ENCODE assay signal across 11 mouse cellular contexts in the genomic region with DNA sequence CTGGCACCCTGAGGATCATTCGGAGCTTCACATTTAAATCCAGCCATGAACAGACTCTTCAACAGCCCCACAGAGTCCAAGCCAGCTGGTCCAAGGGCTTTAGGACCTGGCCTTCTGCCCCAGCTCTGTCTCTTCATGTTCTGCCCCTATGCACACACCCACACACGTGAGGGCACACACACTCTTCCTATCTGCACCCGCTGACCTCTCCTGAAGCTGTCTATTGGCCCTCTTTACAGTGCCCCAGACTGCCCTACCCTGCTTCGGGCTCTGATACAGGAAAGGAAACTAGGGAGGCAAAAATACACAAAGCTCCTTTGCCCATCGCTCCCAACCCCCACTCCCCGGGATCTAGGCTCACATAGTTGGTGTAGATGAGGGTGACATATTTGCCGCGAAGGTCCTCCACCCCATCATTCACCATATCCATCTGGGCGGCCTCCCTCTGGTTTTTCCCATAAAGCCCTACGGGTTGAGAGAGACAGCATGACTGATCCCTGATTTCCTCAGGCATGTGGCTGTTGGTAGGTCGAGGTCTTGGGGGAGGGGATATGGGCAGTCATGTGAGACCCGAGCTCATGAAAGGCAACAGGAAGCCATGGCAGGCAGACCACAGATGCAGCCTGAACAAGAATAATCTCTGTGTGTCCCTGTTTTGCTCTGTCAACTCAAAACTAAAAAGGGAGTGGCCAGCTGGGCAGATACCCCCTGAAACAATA. TPM values are rescaled to one million over a fixed set of nuclear protein-coding genes. Genes with fewer than 3 reads are reported as not detected.
DNase-seq lines count a peak whose midpoint lies in the region; ATAC-seq lines count a peak whose summit lies in the region.
"Had no signal": no experiment of that assay in that cellular context is flagged by ENCODE, and none has a peak within 500 bp of the region (broad histone marks: within the 10 kb centered on the region; RNA-seq: fewer than 3 reads in every experiment).

No protein-coding gene starts in this region.

- WGBS in forebrain, embryonic 10.5 days: 81% methylated on average over 12 of the region's 12 CpGs
- 85% methylated on average over 12 of the region's 12 CpGs for WGBS in forebrain, embryonic 16.5 days
- 68% methylated on average over 12 of the region's 12 CpGs for WGBS in hindbrain, embryonic 13.5 days

- H3K4me2 ChIP-seq in forebrain, embryonic 16.5 days (ENCODE audit: low read length): no peak overlapping the region
- peak overlapping the region; percentile 34; the same call in 1 of the 2 replicates for H3K4me2 ChIP-seq in hindbrain, embryonic 13.5 days

- ATAC-seq in forebrain, embryonic 16.5 days: no peak
- ATAC-seq in hindbrain, embryonic 13.5 days (ENCODE audit: low FRiP score): no peak

- 0 out of 2 replicates have a peak overlapping the region, but pooled peaks have one; percentile 9 for H3K27ac ChIP-seq in forebrain, embryonic 10.5 days
- H3K27ac ChIP-seq in forebrain, embryonic 16.5 days (ENCODE audit: low read length): no peak overlapping the region
- no peak overlapping the region for H3K27ac ChIP-seq in hindbrain, embryonic 13.5 days
- H3K27ac ChIP-seq: forebrain, embryonic 12.5 days had no signal

- intact Hi-C loops in left cerebral cortex, postnatal 10 days (cut with DNase I): no loop called here

- H3K4me3 ChIP-seq in forebrain, embryonic 10.5 days: peak overlapping the region; percentile 16
- no peak overlapping the region for H3K4me3 ChIP-seq in forebrain, embryonic 16.5 days (replicated peaks; ENCODE audit: low read length)
- H3K4me3 ChIP-seq in hindbrain, embryonic 13.5 days: no peak overlapping the region

- DNase-seq in forebrain, embryonic 10.5 days (ENCODE audit: extremely low spot score, low spot score): no peak
- DNase-seq in 3T3-L1 (ENCODE audit: low read depth, low spot score): peak; percentile 53
- peak; percentile 54 for DNase-seq in mesoderm, embryonic 11.5 days (ENCODE audit: low read depth, low spot score)
- no peak for DNase-seq in left cerebral cortex, postnatal 10 days (ENCODE audit: extremely low spot score in 1 of 2, low spot score in 2 of 2)
- no peak for DNase-seq in lung, postnatal 14 days
- no peak for DNase-seq in gastrocnemius, adult 8-10 months (ENCODE audit: low spot score in 2 of 2)
- DNase-seq: adrenal gland, postnatal 25 days had no signal

- peaks cover 14% of the 10 kb centered on the region for H3K36me3 ChIP-seq in forebrain, embryonic 10.5 days (replicated peaks)
- no peaks in the 10 kb centered on the region for H3K36me3 ChIP-seq in forebrain, embryonic 16.5 days (ENCODE audit: control insufficient read depth, insufficient read depth)
- no peaks in the 10 kb centered on the region for H3K36me3 ChIP-seq in hindbrain, embryonic 13.5 days
- H3K36me3 ChIP-seq: forebrain, embryonic 12.5 days had no signal

- no peak overlapping the region for H3K9ac ChIP-seq in forebrain, embryonic 16.5 days (replicated peaks; ENCODE audit: low read depth, low read length)
- H3K9ac ChIP-seq in hindbrain, embryonic 13.5 days: no peak overlapping the region

- H3K27me3 ChIP-seq in forebrain, embryonic 10.5 days (ENCODE audit: poor library complexity, severe bottlenecking): no peaks in the 10 kb centered on the region
- H3K27me3 ChIP-seq in forebrain, embryonic 16.5 days (replicated peaks; ENCODE audit: control insufficient read depth, insufficient read depth, low read length): no peaks in the 10 kb centered on the region
- no peaks in the 10 kb centered on the region for H3K27me3 ChIP-seq in hindbrain, embryonic 13.5 days
- H3K27me3 ChIP-seq: forebrain, embryonic 12.5 days had no signal

- H3K9me3 ChIP-seq in forebrain, embryonic 10.5 days: no peaks in the 10 kb centered on the region
- no peaks in the 10 kb centered on the region for H3K9me3 ChIP-seq in forebrain, embryonic 16.5 days (ENCODE audit: control insufficient read depth, low read length)
- no peaks in the 10 kb centered on the region for H3K9me3 ChIP-seq in hindbrain, embryonic 13.5 days
- H3K9me3 ChIP-seq: forebrain, embryonic 12.5 days had no signal

- peaks cover 23% of the 10 kb centered on the region for H3K4me1 ChIP-seq in forebrain, embryonic 10.5 days
- H3K4me1 ChIP-seq in forebrain, embryonic 16.5 days (replicated peaks; ENCODE audit: control insufficient read depth, insufficient read depth, low read length): peaks cover 12% of the 10 kb centered on the region; the same call in 1 of the 2 replicates
- H3K4me1 ChIP-seq in hindbrain, embryonic 13.5 days (replicated peaks): peaks cover 21% of the 10 kb centered on the region

RNA-seq across cellular contexts. Expression of a gene that starts 1.3 kb away (rescaled TPM):
- polyA plus RNA-seq in forebrain, embryonic 10.5 days (2016; fragmentation: Nextera tagmentation; extraction: Ambion mirVana): 412 and 423 TPM in 2 replicates
- 402 and 460 TPM in 2 replicates for polyA plus RNA-seq in forebrain, embryonic 16.5 days (2015; fragmentation: Nextera tagmentation; extraction: Ambion mirVana)
- 418 and 433 TPM in 2 replicates for polyA plus RNA-seq in hindbrain, embryonic 13.5 days (2015; fragmentation: Nextera tagmentation; extraction: Ambion mirVana)
- 100 to 1,000 TPM; 226 to 232 TPM for total RNA-seq in left cerebral cortex, postnatal 10 days (2021)
- total RNA-seq in gastrocnemius, adult 8-10 months (2022): 100 to 1,000 TPM; 411 to 453 (median 419) TPM

RNA-seq across cellular contexts. Expression of a gene that starts 9.3 kb away (rescaled TPM):
- polyA plus RNA-seq in forebrain, embryonic 10.5 days (2016; fragmentation: Nextera tagmentation; extraction: Ambion mirVana): 0.27 and 0.46 TPM in 2 replicates
- 1.1 and 4.1 TPM in 2 replicates for polyA plus RNA-seq in forebrain, embryonic 16.5 days (2015; fragmentation: Nextera tagmentation; extraction: Ambion mirVana)
- 1.4 and 4.4 TPM in 2 replicates for polyA plus RNA-seq in hindbrain, embryonic 13.5 days (2015; fragmentation: Nextera tagmentation; extraction: Ambion mirVana)
- 10 to 100 TPM; 21.7 to 24.2 TPM for total RNA-seq in left cerebral cortex, postnatal 10 days (2021)
- total RNA-seq in gastrocnemius, adult 8-10 months (2022): 100 to 1,000 TPM; 240 to 258 (median 250) TPM

RNA-seq across cellular contexts. Expression of a gene that starts 22.9 kb away (rescaled TPM):
- not detected in 2 replicates for polyA plus RNA-seq in forebrain, embryonic 10.5 days (2016; fragmentation: Nextera tagmentation; extraction: Ambion mirVana)
- polyA plus RNA-seq in forebrain, embryonic 16.5 days (2015; fragmentation: Nextera tagmentation; extraction: Ambion mirVana): not detected in 2 replicates
- polyA plus RNA-seq in hindbrain, embryonic 13.5 days (2015; fragmentation: Nextera tagmentation; extraction: Ambion mirVana): not detected in 2 replicates
- total RNA-seq in left cerebral cortex, postnatal 10 days (2021): not detected
- not detected for total RNA-seq in gastrocnemius, adult 8-10 months (2022)
- polyA plus RNA-seq: forebrain, embryonic 12.5 days; testis, adult 2 months had no signal

RNA-seq across cellular contexts. Expression of a gene that starts 23.9 kb away (rescaled TPM):
- polyA plus RNA-seq in forebrain, embryonic 10.5 days (2016; fragmentation: Nextera tagmentation; extraction: Ambion mirVana): 208 and 210 TPM in 2 replicates
- 221 and 239 TPM in 2 replicates for polyA plus RNA-seq in forebrain, embryonic 16.5 days (2015; fragmentation: Nextera tagmentation; extraction: Ambion mirVana)
- polyA plus RNA-seq in hindbrain, embryonic 13.5 days (2015; fragmentation: Nextera tagmentation; extraction: Ambion mirVana): 220 and 241 TPM in 2 replicates
- total RNA-seq in left cerebral cortex, postnatal 10 days (2021): 100 to 1,000 TPM; 209 to 221 TPM
- 100 to 1,000 TPM; 435 to 477 (median 462) TPM for total RNA-seq in gastrocnemius, adult 8-10 months (2022)

RNA-seq across cellular contexts. Expression of a gene that starts 33.4 kb away (rescaled TPM):
- 3.6 and 4.0 TPM in 2 replicates for polyA plus RNA-seq in forebrain, embryonic 10.5 days (2016; fragmentation: Nextera tagmentation; extraction: Ambion mirVana)
- polyA plus RNA-seq in forebrain, embryonic 16.5 days (2015; fragmentation: Nextera tagmentation; extraction: Ambion mirVana): 8.8 and 13.2 TPM in 2 replicates
- polyA plus RNA-seq in hindbrain, embryonic 13.5 days (2015; fragmentation: Nextera tagmentation; extraction: Ambion mirVana): 6.5 and 7.8 TPM in 2 replicates
- 1 to 10 TPM; 3.3 to 4.1 TPM for total RNA-seq in left cerebral cortex, postnatal 10 days (2021)
- 1 to 10 TPM in 1 of 4 experiments, under 1 TPM in 3; 0.36 to 1.2 (median 0.73) TPM for total RNA-seq in gastrocnemius, adult 8-10 months (2022)

Comparison
In these comparisons a context has a peak if more than half of its experiments do, and no peak if none do; other contexts are left out.
1. DNase-seq: peak in 3T3-L1 (single experiment) and mesoderm, embryonic 11.5 days (single experiment); none in forebrain, embryonic 10.5 days (single experiment), left cerebral cortex, postnatal 10 days (0 of 2), lung, postnatal 14 days (single experiment) and gastrocnemius, adult 8-10 months (0 of 2).